Mouse (Mus musculus): ENCODE data around the gene 1700024G13Rik. TPM values are rescaled to one million over a fixed set of nuclear protein-coding genes. Genes with fewer than 3 reads are reported as not detected.

1700024G13Rik gene
- polyA plus RNA-seq (2014; fragmentation: Illumina TruSeq; extraction: RNeasy Lipid Tissue Mini Kit (QIAGEN cat#74804); ENCODE audit: low read depth, low replicate concordance): not detected

GRCm38 (mm10) chr14:32388196-32388595 is at the start of gene 1700024G13Rik:
Gene 1700024G13Rik (minus strand): TSS chr14:32388391.

Other genes starting within 250 kb of the 1700024G13Rik start
- not detected for gene Msmb, start 246.4 kb downstream of the 1700024G13Rik start, polyA plus RNA-seq (2014; fragmentation: Illumina TruSeq; extraction: RNeasy Lipid Tissue Mini Kit (QIAGEN cat#74804); ENCODE audit: low read depth, low replicate concordance)
- 70.5 TPM for gene Ncoa4, start 228.5 kb downstream of the 1700024G13Rik start, polyA plus RNA-seq (2014; fragmentation: Illumina TruSeq; extraction: RNeasy Lipid Tissue Mini Kit (QIAGEN cat#74804); ENCODE audit: low read depth, low replicate concordance)
- gene Timm23, start 186.5 kb downstream of the 1700024G13Rik start, polyA plus RNA-seq (2014; fragmentation: Illumina TruSeq; extraction: RNeasy Lipid Tissue Mini Kit (QIAGEN cat#74804); ENCODE audit: low read depth, low replicate concordance): 355 TPM
- gene Parg, start 186.4 kb downstream of the 1700024G13Rik start, polyA plus RNA-seq (2014; fragmentation: Illumina TruSeq; extraction: RNeasy Lipid Tissue Mini Kit (QIAGEN cat#74804); ENCODE audit: low read depth, low replicate concordance): 14.2 TPM
- gene Ogdhl, start 66.4 kb downstream of the 1700024G13Rik start, polyA plus RNA-seq (2014; fragmentation: Illumina TruSeq; extraction: RNeasy Lipid Tissue Mini Kit (QIAGEN cat#74804); ENCODE audit: low read depth, low replicate concordance): 110 TPM
- not detected for gene Slc18a3, start 76.5 kb upstream of the 1700024G13Rik start, polyA plus RNA-seq (2014; fragmentation: Illumina TruSeq; extraction: RNeasy Lipid Tissue Mini Kit (QIAGEN cat#74804); ENCODE audit: low read depth, low replicate concordance)
- gene Chat, start 77.6 kb upstream of the 1700024G13Rik start, polyA plus RNA-seq (2014; fragmentation: Illumina TruSeq; extraction: RNeasy Lipid Tissue Mini Kit (QIAGEN cat#74804); ENCODE audit: low read depth, low replicate concordance): not detected
- gene Ercc6, start 125.1 kb upstream of the 1700024G13Rik start, polyA plus RNA-seq (2014; fragmentation: Illumina TruSeq; extraction: RNeasy Lipid Tissue Mini Kit (QIAGEN cat#74804); ENCODE audit: low read depth, low replicate concordance): 4.0 TPM
- gene Prrxl1, start 211.0 kb upstream of the 1700024G13Rik start, polyA plus RNA-seq (2014; fragmentation: Illumina TruSeq; extraction: RNeasy Lipid Tissue Mini Kit (QIAGEN cat#74804); ENCODE audit: low read depth, low replicate concordance): not detected

Measured in heart, adult 10 weeks (tissue).